ENCODE assay signal across 10 mouse cellular contexts in genomic region chr9:15939594-15939993, GRCm38 (mm10).
DNase-seq lines count a peak whose midpoint lies in the region; ATAC-seq and TF ChIP-seq lines count a peak whose summit lies in the region.
"Had no signal": no experiment of that assay in that cellular context is flagged by ENCODE, and none has a peak within 500 bp of the region (broad histone marks: within the 10 kb centered on the region; RNA-seq: fewer than 3 reads in every experiment).

No protein-coding gene starts in this region.

- TF ChIP-seq POLR2A in thymus, adult 2 months (IDR thresholded peaks at IDR 0.05; ENCODE audit: control insufficient read depth, extremely low read depth, insufficient read depth, low read length, poor library complexity) = no peak

- H3K36me3 ChIP-seq in hindbrain, embryonic 12.5 days = peaks cover 6% of the 10 kb centered on the region; the same call in 1 of the 2 replicates
- no peaks in the 10 kb centered on the region for H3K36me3 ChIP-seq in hindbrain, embryonic 16.5 days (ENCODE audit: control insufficient read depth, insufficient read depth, low read length)
- H3K36me3 ChIP-seq in thymus, adult 2 months (ENCODE audit: control insufficient read depth, insufficient read depth, low read length) = no peaks in the 10 kb centered on the region

- H3K4me1 ChIP-seq in hindbrain, embryonic 12.5 days = peaks cover 3% of the 10 kb centered on the region; the same call in 1 of the 2 replicates
- H3K4me1 ChIP-seq in hindbrain, embryonic 16.5 days (ENCODE audit: control insufficient read depth, insufficient read depth, low read depth, low read length) = no peaks in the 10 kb centered on the region
- no peaks in the 10 kb centered on the region for H3K4me1 ChIP-seq in thymus, adult 2 months (replicated peaks; ENCODE audit: control insufficient read depth, insufficient read depth, low read length)

- peak; percentile 9 for DNase-seq in thymus, postnatal 25 days
- no peak for DNase-seq in thymus, adult 2 months
- peak; percentile 40 for DNase-seq in embryo, embryonic 10 days (ENCODE audit: low spot score)
- DNase-seq in urinary bladder, postnatal 10 days (ENCODE audit: low spot score) = no peak
- DNase-seq in kidney, postnatal 14 days = no peak
- DNase-seq in right cerebral cortex, postnatal 10 days (ENCODE audit: low spot score in 2 of 2) = no peak
- DNase-seq: right cerebral cortex, postnatal 25 days had no signal

- no peak for TF ChIP-seq CTCF in thymus, adult 2 months (IDR thresholded peaks at IDR 0.05; ENCODE audit: borderline replicate concordance, control insufficient read depth, extremely low read depth, insufficient read depth, low read length, poor library complexity)

- H3K27ac ChIP-seq in hindbrain, embryonic 12.5 days = no peak overlapping the region
- no peak overlapping the region for H3K27ac ChIP-seq in hindbrain, embryonic 16.5 days (ENCODE audit: low read depth, low read length)
- H3K27ac ChIP-seq in thymus, adult 2 months (ENCODE audit: control insufficient read depth, insufficient read depth, low read length) = no peak overlapping the region

- 49% methylated on average over 2 of the region's 2 CpGs for WGBS in hindbrain, embryonic 12.5 days
- 47% methylated on average over 2 of the region's 2 CpGs for WGBS in hindbrain, embryonic 16.5 days
- WGBS in thymus, adult 2 months = 44% methylated on average over 2 of the region's 2 CpGs

- no peak overlapping the region for H3K4me2 ChIP-seq in hindbrain, embryonic 12.5 days (replicated peaks)
- no peak overlapping the region for H3K4me2 ChIP-seq in hindbrain, embryonic 16.5 days (ENCODE audit: low read length)

- no peak overlapping the region for H3K4me3 ChIP-seq in hindbrain, embryonic 12.5 days
- H3K4me3 ChIP-seq in hindbrain, embryonic 16.5 days (ENCODE audit: low read length) = no peak overlapping the region
- no peak overlapping the region for H3K4me3 ChIP-seq in thymus, adult 2 months (ENCODE audit: control insufficient read depth, insufficient read depth, low read length)

- H3K9ac ChIP-seq in hindbrain, embryonic 12.5 days = no peak overlapping the region
- no peak overlapping the region for H3K9ac ChIP-seq in hindbrain, embryonic 16.5 days (ENCODE audit: low read depth, low read length)

- no peaks in the 10 kb centered on the region for H3K27me3 ChIP-seq in hindbrain, embryonic 12.5 days
- no peaks in the 10 kb centered on the region for H3K27me3 ChIP-seq in hindbrain, embryonic 16.5 days (replicated peaks; ENCODE audit: control insufficient read depth, insufficient read depth, low read length)
- no peaks in the 10 kb centered on the region for H3K27me3 ChIP-seq in thymus, adult 2 months (ENCODE audit: control insufficient read depth, insufficient read depth, low read length)
- H3K27me3 ChIP-seq: megakaryocyte, embryonic 14.5 days had no signal

- ATAC-seq in hindbrain, embryonic 12.5 days (ENCODE audit: low FRiP score) = peak; percentile 17; the same call in 1 of the 2 replicates
- no peak for ATAC-seq in hindbrain, embryonic 16.5 days

- H3K9me3 ChIP-seq in hindbrain, embryonic 12.5 days (replicated peaks) = no peaks in the 10 kb centered on the region
- H3K9me3 ChIP-seq in hindbrain, embryonic 16.5 days (ENCODE audit: control insufficient read depth, low read length) = no peaks in the 10 kb centered on the region
- H3K9me3 ChIP-seq: megakaryocyte, embryonic 14.5 days had no signal

Comparison
In these comparisons a context has a peak if more than half of its experiments do, and no peak if none do; other contexts are left out.
1. DNase-seq: peak in thymus, postnatal 25 days (single experiment) and embryo, embryonic 10 days (single experiment); none in thymus, adult 2 months (single experiment), urinary bladder, postnatal 10 days (single experiment), kidney, postnatal 14 days (single experiment) and right cerebral cortex, postnatal 10 days (0 of 2).